Mouse (Mus musculus): ENCODE results near the gene Foxd3. TPM values are rescaled to one million over a fixed set of nuclear protein-coding genes. Genes with fewer than 3 reads are reported as not detected.

The Foxd3 gene
- polyA plus RNA-seq (2015; fragmentation: Nextera tagmentation; extraction: Ambion mirVana), result 1.4 and 2.4 TPM in 2 replicates

GRCm38 (mm10) chr4:99655937-99656604 lies at the start of gene Foxd3:
TSS of gene Foxd3 (plus strand) at chr4:99656299.

Small RNA genes within 50 kb of the gene (microRNA-seq; reads per million reads assigned to microRNA genes)
- gene Gm23366 (ENCODE audit: borderline replicate concordance, insufficient number of aligned reads), result not detected

Other genes starting within 250 kb of the Foxd3 start
- 12.7 and 13.5 TPM in 2 replicates for gene Alg6, start 59.4 kb downstream of the Foxd3 start, polyA plus RNA-seq (2015; fragmentation: Nextera tagmentation; extraction: Ambion mirVana)
- 19.4 and 26.3 TPM in 2 replicates for gene Efcab7, start 172.9 kb downstream of the Foxd3 start, polyA plus RNA-seq (2015; fragmentation: Nextera tagmentation; extraction: Ambion mirVana)

All from adrenal gland, postnatal 0 days (tissue).